Mouse (Mus musculus) layer of hippocampus, adult 2 months (tissue): ENCODE results near the gene Ppfibp2. TPM values are rescaled to one million over a fixed set of nuclear protein-coding genes. Genes with fewer than 3 reads are reported as not detected.
A peak's percentile ranks its signal among the peaks of the same experiment; 100 is the strongest.

Experiments used
- DNase-seq, 2 experiments: peaks; one replicate each; pipeline ENCODE4 v3.0.0; 2022; ENCODE audit warnings: low spot score in 2 of 2
- H3K27ac ChIP-seq: fragments of 200-600 bp; 2 replicates; pipeline ENCODE4 v1.8.1; 2022
- H3K4me3 ChIP-seq: fragments of 200-600 bp; 2 replicates; pipeline ENCODE4 v1.8.1; 2022; ENCODE audit warnings: mild to moderate bottlenecking
- CTCF ChIP-seq: fragments of 200-600 bp; conservative IDR thresholded peaks from 2 replicates; pipeline ENCODE4 v1.8.1; 2022; ENCODE audit warnings: antibody characterized with exemption, mild to moderate bottlenecking, moderate library complexity
- long read RNA-seq, 2 experiments: library from polyadenylated mRNA; stranded (forward); transcript quantifications; one replicate each; pipeline ENCODE4 v2.0.0; 2021; ENCODE audit warnings: borderline mapping rate in 2 of 2
- total RNA-seq, 2 experiments: library from RNA; stranded (reverse); gene quantifications; 2 replicates each; pipeline ENCODE4 v1.2.3; 2021

The Ppfibp2 gene
- 1 to 10 TPM; 5.2 to 7.4 TPM for total RNA-seq
- long read RNA-seq, experiment 1, partial matches to known transcripts, result 5 of 7 reads
- long read RNA-seq, experiment 1, other reads (novel, unspliced or antisense), result 1 of 7 reads
- long read RNA-seq, experiment 2, partial matches to known transcripts, result 3 of 13 reads
- long read RNA-seq, experiment 2, other reads (novel, unspliced or antisense), result 6 of 13 reads

- DNase-seq, result peak; percentile 77 to 83
- Histone ChIP-seq H3K4me3 (peak within 1 kb of the TSS; percentile 65), H3K27ac (peak within 1 kb of the TSS; percentile 68)
- TF ChIP-seq CTCF, result no peak
Observed at GRCm38 (mm10) chr7:107594857-107595402, at the start of gene Ppfibp2. TSS of gene Ppfibp2 (plus strand) at chr7:107595207.

GRCm38 (mm10) chr7:107547872-107548271, 47.1 kb upstream of the Ppfibp2 start:
- no peak for TF ChIP-seq CTCF
- Histone ChIP-seq H3K27ac (no peak overlapping the region), H3K4me3 (no peak overlapping the region)
- no peak for DNase-seq

- no peak for TF ChIP-seq CTCF
- H3K27ac ChIP-seq, result no peak overlapping the region
Observed at GRCm38 (mm10) chr7:107553461-107553860, 41.5 kb upstream of the Ppfibp2 start.

GRCm38 (mm10) chr7:107555906-107556305, 39.1 kb upstream of the Ppfibp2 start:
- H3K27ac ChIP-seq, result no peak overlapping the region
- DNase-seq, result no peak
- peak; percentile 66 for TF ChIP-seq CTCF
- H3K4me3 ChIP-seq, result no peak overlapping the region

More at GRCm38 (mm10) chr7:107553461-107553860, 41.5 kb upstream of the Ppfibp2 start:
- DNase-seq, result no peak
- H3K4me3 ChIP-seq, result no peak overlapping the region

- TF ChIP-seq CTCF, result no peak
- no peak overlapping the region for H3K4me3 ChIP-seq
Observed at GRCm38 (mm10) chr7:107560675-107561074, 34.3 kb upstream of the Ppfibp2 start.

GRCm38 (mm10) chr7:107561584-107561983, 33.4 kb upstream of the Ppfibp2 start:
- no peak for TF ChIP-seq CTCF
- no peak overlapping the region for H3K27ac ChIP-seq
- no peak for DNase-seq
- H3K4me3 ChIP-seq, result no peak overlapping the region

More at GRCm38 (mm10) chr7:107560675-107561074, 34.3 kb upstream of the Ppfibp2 start:
- DNase-seq, result no peak
- H3K27ac ChIP-seq, result no peak overlapping the region

GRCm38 (mm10) chr7:107563727-107564126, 31.3 kb upstream of the Ppfibp2 start:
- no peak for DNase-seq
- Histone ChIP-seq H3K27ac (no peak overlapping the region), H3K4me3 (no peak overlapping the region)
- no peak for TF ChIP-seq CTCF

GRCm38 (mm10) chr7:107567261-107567671, 27.7 kb upstream of the Ppfibp2 start, which contains the start of gene Olfml1:
TSS of gene Olfml1 (plus strand) at chr7:107567446.
- Histone ChIP-seq H3K4me3 (peak within 1 kb of the TSS; percentile 46), H3K27ac (peak within 1 kb of the TSS; percentile 86)
- no peak for TF ChIP-seq CTCF
- DNase-seq, result peak; percentile 12 to 13

- Histone ChIP-seq H3K27ac (peak overlapping the region; percentile 86), H3K4me3 (peak overlapping the region; percentile 46)
- TF ChIP-seq CTCF, result no peak
- no peak for DNase-seq
Observed at GRCm38 (mm10) chr7:107567674-107568073, 27.3 kb upstream of the Ppfibp2 start.

GRCm38 (mm10) chr7:107568971-107569370, 26.0 kb upstream of the Ppfibp2 start:
- H3K4me3 ChIP-seq, result peak overlapping the region; percentile 46; the same call in 1 of the 2 replicates
- H3K27ac ChIP-seq, result peak overlapping the region; percentile 86
- DNase-seq, result no peak
- TF ChIP-seq CTCF, result no peak

- TF ChIP-seq CTCF, result 0 out of 2 replicates have a peak, but pooled peaks have one; percentile 27
- no peak overlapping the region for H3K4me3 ChIP-seq
- no peak for DNase-seq
- no peak overlapping the region for H3K27ac ChIP-seq
Observed at GRCm38 (mm10) chr7:107573856-107574255, 21.2 kb upstream of the Ppfibp2 start.

GRCm38 (mm10) chr7:107574276-107574675, 20.7 kb upstream of the Ppfibp2 start:
- Histone ChIP-seq H3K27ac (no peak overlapping the region), H3K4me3 (no peak overlapping the region)
- TF ChIP-seq CTCF, result no peak
- no peak for DNase-seq

- Histone ChIP-seq H3K4me3 (no peak overlapping the region), H3K27ac (peak overlapping the region; percentile 56)
- no peak for TF ChIP-seq CTCF
- DNase-seq, result peak in 1 of 2 experiments; percentile 21
Observed at GRCm38 (mm10) chr7:107592641-107593040, 2.4 kb upstream of the Ppfibp2 start.

GRCm38 (mm10) chr7:107593904-107594303, 1.1 kb upstream of the Ppfibp2 start:
- TF ChIP-seq CTCF, result no peak
- Histone ChIP-seq H3K27ac (peak overlapping the region; percentile 68), H3K4me3 (no peak overlapping the region)
- no peak for DNase-seq
